Mouse (Mus musculus) erythroblast, embryonic 14.5 days (primary cell): Measurements from ENCODE around the gene Prpf40b.

Experiments
- GATA1 ChIP-seq: IDR thresholded peaks from 2 replicates; pipeline ENCODE4 v1.6.1; 2012; ENCODE audit warnings: low read length, inconsistent platforms, mixed read lengths
- TAL1 ChIP-seq: IDR thresholded peaks from 3 replicates; pipeline ENCODE4 v1.6.1; 2012; ENCODE audit warnings: low read length, inconsistent platforms, mixed read lengths

DNA sequence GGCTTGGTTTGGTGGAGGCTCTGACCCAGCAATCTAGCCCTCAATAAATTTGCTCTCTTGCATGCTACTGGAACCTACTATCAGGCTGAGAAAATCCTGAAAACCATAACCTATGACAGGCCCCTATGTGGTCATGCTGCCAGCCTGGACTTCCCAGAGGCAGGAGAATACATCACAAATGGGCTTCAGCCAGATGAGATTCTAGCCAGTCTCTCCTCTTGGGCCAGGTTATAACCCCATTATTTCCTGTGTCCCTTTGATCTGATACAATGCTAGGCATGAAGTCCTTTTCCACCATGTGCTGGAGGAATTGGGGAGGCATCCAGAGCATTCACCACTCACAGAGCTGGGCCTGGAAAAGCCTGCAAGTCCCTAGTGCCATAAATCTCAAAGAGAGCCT lies 37.2 kb downstream of the Prpf40b start:
- TF ChIP-seq TAL1 (no peak), GATA1 (no peak)
